Mouse (Mus musculus) gastrocnemius, adult 18-20 months (tissue): ENCODE results near the gene Chat. TPM values are rescaled to one million over a fixed set of nuclear protein-coding genes. Genes with fewer than 3 reads are reported as not detected.
A peak's percentile ranks its signal among the peaks of the same experiment; 100 is the strongest.

Experiments
- DNase-seq: peaks from one replicate; pipeline ENCODE4 v3.0.0; 2021; ENCODE audit warnings: low spot score
- long read RNA-seq, 2 experiments: library from polyadenylated mRNA; stranded (forward); transcript quantifications; one replicate each; pipeline ENCODE4 v2.0.0; 2021
- total RNA-seq, 2 experiments: library from RNA; stranded (reverse); gene quantifications; 2 replicates each; pipeline ENCODE4 v1.2.3; 2021

The Chat gene
- not detected for total RNA-seq
- long read RNA-seq, experiment 1 = 0 reads
- long read RNA-seq, experiment 2 = 0 reads

DNA sequence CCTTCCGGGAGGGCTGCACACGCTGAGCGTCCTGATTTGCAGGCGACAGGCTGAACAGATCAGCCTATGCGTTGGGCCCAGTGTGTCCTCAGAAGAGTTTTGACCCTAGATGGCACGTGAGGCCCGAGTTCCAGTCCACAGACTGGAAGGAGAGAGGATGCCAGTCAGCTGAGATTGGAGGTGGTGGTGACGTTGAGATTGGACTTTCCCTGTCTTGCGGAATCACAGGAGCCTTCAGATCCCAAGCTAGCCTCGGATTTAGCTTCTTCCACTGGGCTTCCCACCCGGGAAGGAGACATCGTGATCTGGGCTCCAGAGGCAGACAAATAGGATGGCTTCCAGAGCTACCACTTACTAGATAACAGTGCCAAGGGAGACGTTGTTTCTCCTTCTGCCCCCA lies at the start of gene Chat:
Gene Chat (minus strand): TSS at position 101 of the 400 bp plus-strand sequence.
- DNase-seq = no peak

- peak; percentile 94 for DNase-seq
Observed at GRCm38 (mm10) chr14:32513336-32514032, 47.7 kb upstream of the Chat start, which contains the start of gene Ercc6. Ercc6 (plus strand) TSS chr14:32513521.

DNA sequence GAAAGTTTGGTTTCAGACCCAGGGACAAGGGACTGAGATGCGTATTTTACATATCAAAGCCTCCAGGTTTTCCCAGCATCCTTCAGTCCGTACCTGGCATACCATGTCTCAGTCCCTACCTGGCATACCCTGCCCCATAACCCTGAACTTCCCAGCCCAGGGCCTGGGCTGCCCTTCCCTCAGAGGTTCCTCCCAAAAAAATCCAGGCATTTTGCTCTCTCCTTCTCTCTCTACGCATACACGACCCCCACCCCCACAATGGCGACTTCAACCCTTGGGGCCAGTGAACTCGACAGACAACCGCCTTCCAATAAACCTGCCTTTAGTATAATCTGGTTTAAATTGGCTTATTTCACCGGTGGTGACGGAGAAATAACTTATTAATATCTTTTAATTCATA lies 47.1 kb upstream of the Chat start:
- no peak for DNase-seq

GRCm38 (mm10) chr14:32509443-32509961 lies 43.7 kb upstream of the Chat start:
- no peak for DNase-seq

- DNase-seq = no peak
Observed at GRCm38 (mm10) chr14:32508105-32508835, 42.5 kb upstream of the Chat start.

DNA sequence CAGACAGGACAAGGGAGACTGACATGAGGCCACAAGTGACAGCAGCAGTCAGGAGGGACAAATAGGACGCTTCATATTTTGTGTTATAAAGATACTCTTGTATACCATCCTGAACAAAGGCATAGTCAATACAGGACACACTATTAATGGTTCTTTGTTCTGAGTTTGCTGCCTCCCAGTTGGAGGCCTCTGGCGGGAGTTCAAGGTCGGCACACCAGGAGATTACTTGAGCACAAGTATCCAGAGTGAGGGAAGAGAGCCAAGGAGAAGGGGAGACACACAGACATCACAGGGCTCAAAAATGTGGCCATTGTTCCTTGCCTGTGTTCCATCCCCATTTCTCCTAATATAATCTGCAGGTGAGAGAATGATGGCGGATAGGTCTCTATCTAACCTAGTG lies 41.4 kb upstream of the Chat start:
- DNase-seq = no peak

DNA sequence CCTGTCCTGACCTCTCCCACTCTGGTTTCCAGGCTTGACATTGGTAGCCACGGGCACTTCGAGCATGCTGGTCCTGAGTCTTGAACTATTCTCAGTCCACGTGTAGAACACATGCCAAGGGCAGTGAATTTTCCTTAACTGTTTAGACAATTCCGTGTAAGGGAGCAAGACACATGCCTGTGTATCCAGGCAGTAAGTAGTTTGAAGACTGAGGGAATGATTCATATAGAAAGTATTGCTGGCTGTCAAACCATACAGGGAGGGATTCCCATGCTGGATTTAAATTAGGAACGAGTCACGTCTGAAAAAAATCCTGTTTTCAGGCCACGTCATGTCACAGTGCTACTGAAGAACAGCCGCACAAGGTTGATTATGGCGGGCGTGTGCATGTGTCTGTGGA lies 40.5 kb upstream of the Chat start:
- DNase-seq = no peak

GRCm38 (mm10) chr14:32503897-32504296 lies 38.1 kb upstream of the Chat start:
- no peak for DNase-seq

GRCm38 (mm10) chr14:32502764-32503688 lies 37.2 kb upstream of the Chat start:
- DNase-seq = no peak

- no peak for DNase-seq
Observed at GRCm38 (mm10) chr14:32501303-32501702, 35.5 kb upstream of the Chat start.

- no peak for DNase-seq
Observed at GRCm38 (mm10) chr14:32496115-32496850, 30.5 kb upstream of the Chat start.

DNA sequence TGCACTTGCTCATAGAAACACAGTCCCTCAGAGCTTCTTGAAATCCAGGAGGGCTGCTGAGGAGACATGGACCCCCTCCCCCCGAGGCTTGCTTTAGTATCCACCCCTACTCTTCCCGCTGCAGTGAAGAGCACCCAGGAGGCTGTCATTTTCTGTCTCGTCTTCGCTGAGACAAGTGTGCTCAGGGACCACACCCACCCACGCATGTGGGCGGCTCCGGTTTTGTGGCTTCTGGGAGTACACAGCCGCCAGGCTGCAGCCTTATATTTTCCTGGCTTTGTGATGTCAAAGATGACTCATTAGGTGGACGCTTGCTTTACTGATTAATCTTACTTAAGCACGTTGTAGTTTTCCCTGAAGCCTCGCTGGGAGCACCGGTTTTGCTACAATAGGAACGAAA lies 26.7 kb upstream of the Chat start:
- DNase-seq = no peak

DNA sequence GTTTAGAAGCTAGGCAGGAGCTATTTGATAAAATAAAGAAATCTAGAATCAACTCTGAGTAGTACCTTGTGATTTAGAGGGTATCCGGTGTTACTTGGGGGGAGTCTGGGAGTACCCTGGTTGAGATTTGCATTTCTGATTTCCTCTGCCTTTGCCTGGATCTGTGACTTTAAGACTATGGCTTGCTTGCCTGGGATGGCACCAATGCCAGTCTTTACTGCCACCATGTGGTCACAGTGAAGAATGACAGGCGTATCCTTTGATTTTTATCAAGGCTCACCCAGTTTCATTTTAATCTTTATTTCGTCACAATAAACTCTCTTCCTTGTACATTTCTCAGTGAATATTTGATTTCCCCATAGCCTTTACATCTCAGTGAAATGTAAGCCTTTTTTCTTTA lies 16.3 kb upstream of the Chat start:
- DNase-seq = peak; percentile 22

GRCm38 (mm10) chr14:32477581-32477980 lies 11.8 kb upstream of the Chat start:
- no peak for DNase-seq

DNA sequence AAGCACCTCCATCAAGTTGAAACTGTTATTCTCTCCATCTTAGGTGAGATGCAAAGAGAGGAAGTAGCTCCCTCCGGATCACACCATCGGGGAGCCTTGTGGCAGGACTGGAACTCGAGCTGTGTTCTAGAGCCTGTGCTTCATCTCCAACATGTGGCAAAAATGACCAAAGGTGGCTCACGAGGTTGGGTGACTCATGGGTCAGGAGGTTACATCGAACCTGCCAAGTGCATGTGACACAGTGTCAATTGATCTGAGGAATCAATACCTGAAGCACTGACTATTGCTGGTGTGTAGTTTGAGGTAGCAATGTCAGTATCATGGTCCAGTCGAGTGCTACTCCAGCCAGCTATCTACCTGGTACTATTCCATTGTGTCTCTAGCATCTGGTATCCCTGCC lies 10.8 kb upstream of the Chat start:
- DNase-seq = no peak

- peak; percentile 15 for DNase-seq
Observed at GRCm38 (mm10) chr14:32472996-32473395, 7.2 kb upstream of the Chat start.

GRCm38 (mm10) chr14:32467606-32468005 lies 1.8 kb upstream of the Chat start:
- DNase-seq = peak; percentile 7

DNA sequence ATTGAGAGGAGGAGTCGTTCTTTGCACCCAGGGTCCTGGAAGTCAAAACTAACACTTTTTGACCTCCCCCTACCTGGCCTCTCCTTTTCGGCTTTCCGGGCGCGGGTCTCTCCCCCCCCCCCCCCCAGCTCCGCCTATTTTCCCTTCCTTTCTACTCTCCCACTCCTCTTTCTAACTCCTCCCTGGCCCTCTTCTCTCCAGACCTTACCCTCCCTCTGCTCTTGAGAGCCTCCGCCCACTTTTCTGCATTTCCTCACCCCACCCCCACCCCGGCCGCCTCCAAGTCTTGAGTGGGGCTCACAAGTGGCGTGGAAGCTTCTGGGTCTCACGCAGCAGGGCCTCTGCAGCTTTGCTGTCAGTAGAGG lies 301 bp downstream of the Chat start:
- DNase-seq = no peak

DNA sequence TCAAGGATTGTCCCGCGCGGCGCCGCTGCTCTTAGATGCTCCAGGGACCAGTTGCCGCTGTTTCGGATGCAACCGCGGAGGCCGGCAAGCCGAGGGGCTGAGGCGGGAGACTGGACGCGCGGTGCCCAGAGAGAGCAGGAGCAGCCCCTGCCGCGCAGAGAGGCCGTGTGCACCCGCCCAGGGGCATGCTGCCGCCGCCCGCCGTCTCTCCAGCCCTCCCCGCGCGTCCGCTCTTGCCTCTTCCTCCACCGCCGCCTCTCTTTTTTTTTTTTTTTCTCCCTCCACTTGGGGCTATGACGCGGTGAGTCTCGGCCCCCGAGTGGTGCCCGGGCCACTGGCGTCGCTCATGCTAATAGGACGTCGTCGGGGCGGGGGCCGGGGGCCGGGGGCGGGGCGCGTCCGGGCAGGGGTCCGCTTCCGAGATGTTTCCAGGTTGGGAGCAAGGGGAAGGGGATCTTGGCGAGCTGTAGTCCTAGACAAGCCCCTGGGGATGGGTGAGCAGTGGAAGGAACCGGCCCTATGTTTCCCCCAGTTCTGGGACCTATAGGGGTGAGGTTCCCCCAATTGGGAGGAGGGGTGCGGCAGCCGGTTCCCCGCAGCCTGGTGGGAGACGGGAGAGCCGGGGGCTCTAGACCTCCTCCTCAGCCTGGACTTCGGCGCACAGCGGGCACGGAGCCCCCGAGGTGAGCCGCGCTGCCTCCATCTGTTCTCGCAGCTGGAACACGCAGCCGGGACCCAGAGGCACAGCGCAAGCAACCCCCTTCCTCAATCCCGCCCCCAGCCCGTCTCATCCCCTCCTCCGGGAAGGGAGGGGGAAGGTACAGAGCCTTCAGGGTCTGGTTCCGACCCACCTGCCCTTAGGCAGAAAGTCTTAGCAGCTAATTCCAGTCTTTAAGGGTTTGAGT lies 936 bp downstream of the Chat start, which contains the start of gene Slc18a3:
Gene Slc18a3 (minus strand): TSS at position 250 of the 905 bp plus-strand sequence.
- no peak for DNase-seq
